Mouse (Mus musculus) hindbrain, embryonic 16.5 days (tissue): ENCODE measurements around the gene Tex44. TPM values are rescaled to one million over a fixed set of nuclear protein-coding genes. Genes with fewer than 3 reads are reported as not detected.

ENCODE experiments used
- ATAC-seq: fragments of 200-750 bp; cut with Nextera tagmentation; 2 replicates; pipeline ENCODE4 v1.8.0; 2017; ENCODE audit warnings: moderate TSS enrichment, moderate library complexity
- H3K27ac ChIP-seq: fragments of 300-500 bp; sonication (generic); 2 replicates; pipeline ENCODE4 v1.5.1; 2014; ENCODE audit warnings: low read depth, mild to moderate bottlenecking, control low read depth, low read length, moderate library complexity
- H3K27me3 ChIP-seq: fragments of 300-500 bp; sonication (generic); replicated peaks from 2 replicates; pipeline ENCODE4 v1.6.1; 2014; ENCODE audit warnings: low read length; ENCODE audit not compliant: control insufficient read depth, insufficient read depth
- H3K36me3 ChIP-seq: fragments of 300-500 bp; sonication (generic); 2 replicates; pipeline ENCODE4 v1.6.1; 2014; ENCODE audit warnings: mild to moderate bottlenecking, low read length, moderate library complexity, mixed read lengths; ENCODE audit not compliant: control insufficient read depth, insufficient read depth
- H3K4me1 ChIP-seq: fragments of 300-500 bp; sonication (generic); 2 replicates; pipeline ENCODE4 v1.6.1; 2014; ENCODE audit warnings: low read depth, low read length; ENCODE audit not compliant: control insufficient read depth, insufficient read depth
- H3K4me2 ChIP-seq: fragments of 300-500 bp; sonication (generic); 2 replicates; pipeline ENCODE4 v1.6.1; 2014; ENCODE audit warnings: mild to moderate bottlenecking, low read length, control low read depth, moderate library complexity
- H3K4me3 ChIP-seq: fragments of 300-500 bp; sonication (generic); 2 replicates; pipeline ENCODE4 v1.5.1; 2014; ENCODE audit warnings: mild to moderate bottlenecking, low read length, control low read depth, moderate library complexity
- H3K9ac ChIP-seq: fragments of 300-500 bp; sonication (generic); 2 replicates; pipeline ENCODE4 v1.6.1; 2014; ENCODE audit warnings: low read depth, mild to moderate bottlenecking, control low read depth, low read length, moderate library complexity
- H3K9me3 ChIP-seq: fragments of 300-500 bp; sonication (generic); 2 replicates; pipeline ENCODE4 v1.6.1; 2014; ENCODE audit warnings: mild to moderate bottlenecking, low read length, moderate library complexity; ENCODE audit not compliant: control insufficient read depth
- WGBS: fragments of 180-500 bp; shearing (Covaris S2); extraction: QIAGEN DNeasy Blood & Tissue Kit; methylation state at CpG from one replicate; pipeline ENCODE4 v1.1.7; 2014; 5-methylcytosine and 5-hydroxymethylcytosine counted together
- polyA plus RNA-seq: library from polyadenylated mRNA; unstranded; fragments of >200 nt; fragmentation: Nextera tagmentation; extraction: Ambion mirVana; gene quantifications from 2 replicates; pipeline ENCODE4 v1.2.1, GENCODE M21; 2015

Gene Tex44
- polyA plus RNA-seq, 1 experiment from 2014 or later, result not detected

GRCm38 (mm10) chr1:86415144-86415543 lies 11.0 kb upstream of the Tex44 start:
- WGBS, result 86% methylated on average over 2 of the region's 2 CpGs
- H3K4me2 ChIP-seq, result no peak overlapping the region
- H3K9me3 ChIP-seq, result no peaks in the 10 kb centered on the region
- no peak overlapping the region for H3K27ac ChIP-seq
- no peak overlapping the region for H3K9ac ChIP-seq
- H3K4me1 ChIP-seq, result no peaks in the 10 kb centered on the region
- H3K36me3 ChIP-seq, result no peaks in the 10 kb centered on the region
- no peak overlapping the region for H3K4me3 ChIP-seq
- H3K27me3 ChIP-seq, result no peaks in the 10 kb centered on the region
- no peak for ATAC-seq

- no peak overlapping the region for H3K9ac ChIP-seq
- no peaks in the 10 kb centered on the region for H3K4me1 ChIP-seq
- H3K36me3 ChIP-seq, result no peaks in the 10 kb centered on the region
- H3K4me3 ChIP-seq, result no peak overlapping the region
- WGBS, result 69% methylated on average over 7 of the region's 7 CpGs
- no peaks in the 10 kb centered on the region for H3K9me3 ChIP-seq
- no peak overlapping the region for H3K27ac ChIP-seq
- H3K4me2 ChIP-seq, result no peak overlapping the region
- no peak for ATAC-seq
- H3K27me3 ChIP-seq, result no peaks in the 10 kb centered on the region
Observed at GRCm38 (mm10) chr1:86415612-86416184, 10.4 kb upstream of the Tex44 start.

GRCm38 (mm10) chr1:86416321-86416720 lies 9.8 kb upstream of the Tex44 start:
- 61% methylated on average over 6 of the region's 6 CpGs for WGBS

GRCm38 (mm10) chr1:86421007-86421406 lies 5.1 kb upstream of the Tex44 start:
- H3K36me3 ChIP-seq, result no peaks in the 10 kb centered on the region
- H3K4me1 ChIP-seq, result peaks cover 9% of the 10 kb centered on the region
- 19% methylated on average over 10 of the region's 10 CpGs for WGBS
- no peaks in the 10 kb centered on the region for H3K27me3 ChIP-seq
- H3K4me3 ChIP-seq, result no peak overlapping the region
- H3K9ac ChIP-seq, result no peak overlapping the region
- H3K9me3 ChIP-seq, result no peaks in the 10 kb centered on the region
- H3K27ac ChIP-seq, result peak overlapping the region; percentile 8; the same call in 1 of the 2 replicates
- no peak overlapping the region for H3K4me2 ChIP-seq
- ATAC-seq, result no peak; the same call in 1 of the 2 replicates

More at GRCm38 (mm10) chr1:86416321-86416720, 9.8 kb upstream of the Tex44 start:
- no peak overlapping the region for H3K9ac ChIP-seq
- H3K4me2 ChIP-seq, result no peak overlapping the region
- no peaks in the 10 kb centered on the region for H3K36me3 ChIP-seq
- peaks cover 4% of the 10 kb centered on the region for H3K4me1 ChIP-seq
- H3K27me3 ChIP-seq, result no peaks in the 10 kb centered on the region
- no peak overlapping the region for H3K27ac ChIP-seq
- no peaks in the 10 kb centered on the region for H3K9me3 ChIP-seq
- H3K4me3 ChIP-seq, result no peak overlapping the region
- no peak for ATAC-seq

- Histone ChIP-seq H3K27me3 (no peaks in the 10 kb centered on the region), H3K4me2 (no peak overlapping the region), H3K4me1 (peaks cover 9% of the 10 kb centered on the region), H3K36me3 (no peaks in the 10 kb centered on the region), H3K27ac (no peak overlapping the region), H3K9me3 (no peaks in the 10 kb centered on the region), H3K9ac (no peak overlapping the region), H3K4me3 (no peak overlapping the region)
- 79% methylated on average over 5 of the region's 5 CpGs for WGBS
- ATAC-seq, result no peak
Observed at GRCm38 (mm10) chr1:86423879-86424278, 2.2 kb upstream of the Tex44 start.

GRCm38 (mm10) chr1:86424336-86424735 lies 1.8 kb upstream of the Tex44 start:
- WGBS, result 65% methylated on average over 1 of the region's 1 CpGs
- H3K9ac ChIP-seq, result no peak overlapping the region
- peaks cover 9% of the 10 kb centered on the region for H3K4me1 ChIP-seq
- H3K27ac ChIP-seq, result no peak overlapping the region
- H3K4me3 ChIP-seq, result no peak overlapping the region
- H3K4me2 ChIP-seq, result no peak overlapping the region
- H3K36me3 ChIP-seq, result no peaks in the 10 kb centered on the region
- no peaks in the 10 kb centered on the region for H3K27me3 ChIP-seq
- no peak for ATAC-seq
- no peaks in the 10 kb centered on the region for H3K9me3 ChIP-seq

GRCm38 (mm10) chr1:86424835-86425547 lies 1.1 kb upstream of the Tex44 start:
- WGBS, result 13% methylated on average over 11 of the region's 11 CpGs

GRCm38 (mm10) chr1:86430056-86430455 lies 3.9 kb downstream of the Tex44 start:
- Histone ChIP-seq H3K36me3 (no peaks in the 10 kb centered on the region), H3K4me3 (no peak overlapping the region), H3K9me3 (no peaks in the 10 kb centered on the region), H3K9ac (no peak overlapping the region), H3K27ac (no peak overlapping the region), H3K4me2 (no peak overlapping the region), H3K27me3 (no peaks in the 10 kb centered on the region), H3K4me1 (peaks cover 11% of the 10 kb centered on the region)
- 50% methylated on average over 2 of the region's 2 CpGs for WGBS
- ATAC-seq, result no peak

More at GRCm38 (mm10) chr1:86424835-86425547, 1.1 kb upstream of the Tex44 start:
- no peak overlapping the region for H3K4me2 ChIP-seq
- H3K36me3 ChIP-seq, result no peaks in the 10 kb centered on the region
- ATAC-seq, result peak; percentile 47
- H3K27me3 ChIP-seq, result no peaks in the 10 kb centered on the region
- H3K27ac ChIP-seq, result no peak overlapping the region; the same call in 1 of the 2 replicates
- H3K4me1 ChIP-seq, result peaks cover 9% of the 10 kb centered on the region
- no peaks in the 10 kb centered on the region for H3K9me3 ChIP-seq
- no peak overlapping the region for H3K4me3 ChIP-seq
- H3K9ac ChIP-seq, result no peak overlapping the region

- H3K4me1 ChIP-seq, result peaks cover 21% of the 10 kb centered on the region
- no peak overlapping the region for H3K4me3 ChIP-seq
- H3K27me3 ChIP-seq, result no peaks in the 10 kb centered on the region
- no peak overlapping the region for H3K27ac ChIP-seq
- H3K9me3 ChIP-seq, result no peaks in the 10 kb centered on the region
- WGBS, result 85% methylated on average over 4 of the region's 4 CpGs
- no peak for ATAC-seq
- no peaks in the 10 kb centered on the region for H3K36me3 ChIP-seq
- H3K9ac ChIP-seq, result no peak overlapping the region
- no peak overlapping the region for H3K4me2 ChIP-seq
Observed at GRCm38 (mm10) chr1:86432778-86433177, 6.6 kb downstream of the Tex44 start.
